Mouse (Mus musculus) T-cell, adult 2 months (primary cell): Measurements from ENCODE around the gene Abcf1.
A peak's percentile ranks its signal among the peaks of the same experiment; 100 is the strongest.
"Not testable (repeated sequence)": the region's sequence is repeated elsewhere in the genome, so short reads cannot be mapped to it uniquely, and the experiment has no call there.

Source experiments
- DNase-seq: peaks from one replicate; pipeline ENCODE4 v3.0.0; 2022; ENCODE audit warnings: low spot score

Gene Abcf1

GRCm38 (mm10) chr17:35978811-35979400 lies 9.3 kb upstream of the Abcf1 start:
- no peak for DNase-seq

GRCm38 (mm10) chr17:35972131-35972530 lies 2.6 kb upstream of the Abcf1 start:
- DNase-seq = no peak

GRCm38 (mm10) chr17:35967621-35968020 lies 1.9 kb downstream of the Abcf1 start:
- no peak for DNase-seq

GRCm38 (mm10) chr17:35963279-35963678 lies 6.3 kb downstream of the Abcf1 start:
- DNase-seq = no peak

- no peak for DNase-seq
These were observed 10.9 kb downstream of the Abcf1 start for GRCm38 (mm10) chr17:35958533-35959223.

- DNase-seq = no peak
These were observed 14.9 kb downstream of the Abcf1 start for GRCm38 (mm10) chr17:35954665-35955064.

GRCm38 (mm10) chr17:35952559-35952958 lies 17.0 kb downstream of the Abcf1 start:
- not testable (repeated sequence) for DNase-seq

GRCm38 (mm10) chr17:35950946-35951345 lies 18.6 kb downstream of the Abcf1 start:
- DNase-seq = not testable (repeated sequence)

- DNase-seq = no peak
These were observed 29.6 kb downstream of the Abcf1 start for GRCm38 (mm10) chr17:35939941-35940340.

GRCm38 (mm10) chr17:35939108-35939507 lies 30.5 kb downstream of the Abcf1 start:
- no peak for DNase-seq

GRCm38 (mm10) chr17:35937700-35938348 lies 31.7 kb downstream of the Abcf1 start:
- DNase-seq = peak; percentile 62

GRCm38 (mm10) chr17:35935763-35936162 lies 33.8 kb downstream of the Abcf1 start:
- not testable (repeated sequence) for DNase-seq

- DNase-seq = no peak
These were observed 37.0 kb downstream of the Abcf1 start for GRCm38 (mm10) chr17:35932608-35933007.

GRCm38 (mm10) chr17:35930627-35931026 lies 38.9 kb downstream of the Abcf1 start:
- no peak for DNase-seq

GRCm38 (mm10) chr17:35929534-35929933 lies 40.0 kb downstream of the Abcf1 start:
- DNase-seq = no peak

GRCm38 (mm10) chr17:35927471-35927870 lies 42.1 kb downstream of the Abcf1 start:
- no peak for DNase-seq

- DNase-seq = no peak
These were observed 46.3 kb downstream of the Abcf1 start for GRCm38 (mm10) chr17:35923281-35923680.

- DNase-seq = no peak
These were observed 47.0 kb downstream of the Abcf1 start for GRCm38 (mm10) chr17:35922566-35922965.

- DNase-seq = no peak
These were observed 47.9 kb downstream of the Abcf1 start for GRCm38 (mm10) chr17:35921710-35922109.

GRCm38 (mm10) chr17:35920862-35921562 lies 48.5 kb downstream of the Abcf1 start:
- peak; percentile 23 for DNase-seq

- DNase-seq = no peak
These were observed 49.2 kb downstream of the Abcf1 start for GRCm38 (mm10) chr17:35920384-35920783.

- DNase-seq = no peak
These were observed 49.7 kb downstream of the Abcf1 start for GRCm38 (mm10) chr17:35919864-35920301.
